Mouse (Mus musculus): ENCODE data around the gene D13Ertd608e.
"Not testable (repeated sequence)": the region's sequence is repeated elsewhere in the genome, so short reads cannot be mapped to it uniquely, and the experiment has no call there.

The D13Ertd608e gene

DNA sequence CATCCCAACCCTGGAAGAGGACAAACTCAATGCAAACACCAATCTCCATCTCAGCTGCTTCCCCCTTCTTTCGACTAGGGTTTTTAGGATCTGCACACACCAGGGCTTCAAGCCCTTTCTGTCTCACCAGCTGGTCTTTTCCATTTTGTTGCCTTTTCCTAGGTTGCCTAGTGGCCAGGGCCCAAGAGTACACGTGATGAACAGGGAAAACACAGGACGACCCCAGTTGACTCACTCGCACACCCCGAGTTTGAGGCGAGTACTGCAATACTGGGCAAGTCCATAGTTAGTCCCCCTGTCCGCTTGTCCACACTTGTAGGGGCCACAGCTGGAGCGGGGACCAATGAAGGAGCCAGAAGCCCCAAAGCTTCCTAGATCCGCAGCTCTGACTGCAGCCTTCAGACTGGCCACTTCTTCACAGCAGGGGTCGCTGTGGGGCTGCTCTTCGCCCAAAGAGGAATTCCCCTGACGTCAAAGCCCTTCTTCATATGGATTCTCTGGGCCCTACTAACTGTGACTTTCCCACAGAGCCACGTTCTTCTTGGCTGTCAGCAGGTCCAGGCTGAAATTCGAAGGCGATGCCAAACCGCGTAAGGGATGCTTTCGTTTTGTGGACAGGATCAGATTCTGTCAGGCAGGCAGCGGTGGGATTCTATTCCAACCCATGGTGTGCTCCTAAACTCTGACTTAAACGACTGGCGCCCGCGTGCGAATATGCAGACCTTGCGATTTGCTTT lies at the start of gene D13Ertd608e:
D13Ertd608e (plus strand) TSS at position 687 of the 737 bp plus-strand sequence.
- peak; percentile 18 to 64 for DNase-seq (ENCODE audit: low spot score in 2 of 2)

- peak; percentile 49 to 72 for DNase-seq (ENCODE audit: low spot score in 2 of 2)
Observed at GRCm38 (mm10) chr13:119789851-119790717, 45.7 kb upstream of the D13Ertd608e start.

DNA sequence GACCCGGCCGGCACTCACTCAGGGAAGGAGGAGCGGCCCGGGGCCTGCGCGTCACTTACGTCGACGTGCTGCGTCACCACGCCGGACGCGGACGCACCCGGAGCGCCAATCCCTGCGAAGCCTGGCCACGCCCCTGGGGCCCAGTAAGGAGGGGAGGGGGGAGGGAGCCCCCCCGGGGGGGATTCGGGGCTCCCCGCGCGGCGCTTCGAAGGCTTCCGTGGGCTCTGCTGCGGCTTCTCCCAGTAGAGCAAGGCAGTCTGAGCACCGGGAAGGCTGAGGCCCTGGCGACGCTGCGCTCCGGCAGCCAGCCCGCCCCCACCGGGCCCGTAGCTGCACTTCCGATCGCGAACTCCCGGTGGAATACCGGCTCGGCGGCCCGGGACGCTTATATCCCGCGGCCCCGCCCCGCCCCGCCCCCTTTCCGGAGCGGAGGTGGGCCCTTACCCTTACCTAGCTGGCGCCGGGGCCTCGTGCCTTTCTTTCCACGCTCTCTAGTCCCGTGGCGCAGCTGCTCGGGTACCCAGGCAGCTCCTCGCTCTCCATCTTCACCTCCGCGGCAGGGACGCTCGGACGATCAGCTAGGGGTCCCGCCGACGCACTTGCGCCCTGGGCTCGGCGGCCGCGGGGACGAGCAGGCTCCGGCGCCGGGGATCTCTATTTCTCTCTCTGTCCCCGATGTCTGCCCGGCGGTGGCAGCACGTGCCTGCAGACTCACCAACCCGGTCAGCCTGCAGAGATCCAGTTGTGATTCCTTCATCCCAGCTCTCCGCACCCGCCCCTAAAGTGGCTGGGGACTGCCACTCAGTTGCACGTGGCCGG lies 44.8 kb upstream of the D13Ertd608e start, which contains the start of gene Zfp131:
Zfp131 (minus strand) TSS at position 129 of the 819 bp plus-strand sequence.
- DNase-seq (ENCODE audit: low spot score in 2 of 2): peak; percentile 92 to 96

GRCm38 (mm10) chr13:119791580-119792135 lies 44.1 kb upstream of the D13Ertd608e start:
- no peak for DNase-seq (ENCODE audit: low spot score in 2 of 2)

DNA sequence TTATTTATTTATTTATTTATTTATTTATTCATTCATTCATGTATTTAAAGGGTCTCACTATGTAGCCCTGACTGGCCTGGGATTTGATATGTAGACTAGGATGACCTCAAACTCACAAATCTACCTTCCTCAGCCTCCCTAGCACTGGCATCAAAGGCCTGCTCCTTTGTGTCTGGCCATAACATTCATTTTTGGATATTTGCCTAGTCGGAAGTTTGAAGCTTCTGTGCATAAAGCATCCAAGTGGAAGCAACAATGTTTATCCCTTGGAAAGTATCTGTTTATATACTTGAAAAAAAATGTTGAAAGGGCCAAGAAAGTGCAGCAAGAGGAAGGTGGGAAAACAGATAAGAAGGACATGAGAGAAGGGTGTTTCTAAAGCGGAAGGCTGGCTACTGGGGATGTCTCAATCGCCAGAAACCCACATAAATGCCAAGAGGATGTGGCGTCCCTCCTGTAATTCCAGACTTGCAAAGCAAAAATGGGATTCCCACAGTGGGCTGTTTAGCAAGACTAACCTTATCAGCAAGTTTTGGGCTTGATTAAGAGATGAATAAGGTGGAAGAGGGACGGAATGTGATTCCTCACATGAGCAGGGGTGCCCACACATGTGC lies 42.9 kb upstream of the D13Ertd608e start:
- DNase-seq (ENCODE audit: low spot score in 2 of 2): no peak

- no peak for DNase-seq (ENCODE audit: low spot score in 2 of 2)
Observed at GRCm38 (mm10) chr13:119797656-119798055, 38.1 kb upstream of the D13Ertd608e start.

- no peak for DNase-seq (ENCODE audit: low spot score in 2 of 2)
Observed at GRCm38 (mm10) chr13:119808937-119809336, 26.9 kb upstream of the D13Ertd608e start.

DNA sequence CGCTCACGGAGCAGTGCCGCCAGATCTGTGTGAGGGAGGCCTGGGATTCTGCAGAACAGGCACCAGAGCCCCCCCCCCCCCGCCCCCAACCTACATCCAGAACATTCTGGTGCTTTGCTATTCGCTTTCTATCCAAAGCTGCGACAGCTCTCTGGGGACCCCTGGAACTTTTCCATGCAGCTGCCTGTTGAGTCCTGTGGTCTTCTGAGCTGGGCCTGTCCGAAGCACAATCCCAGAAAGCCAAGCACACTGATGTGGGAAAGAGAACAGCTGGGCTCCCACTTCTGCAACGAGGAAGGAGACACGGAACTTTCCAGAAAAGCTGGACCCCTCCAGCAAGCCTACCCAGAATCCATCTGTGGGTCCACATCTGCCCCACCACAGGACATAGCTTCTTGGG lies 25.8 kb upstream of the D13Ertd608e start:
- no peak for DNase-seq (ENCODE audit: low spot score in 2 of 2)

DNA sequence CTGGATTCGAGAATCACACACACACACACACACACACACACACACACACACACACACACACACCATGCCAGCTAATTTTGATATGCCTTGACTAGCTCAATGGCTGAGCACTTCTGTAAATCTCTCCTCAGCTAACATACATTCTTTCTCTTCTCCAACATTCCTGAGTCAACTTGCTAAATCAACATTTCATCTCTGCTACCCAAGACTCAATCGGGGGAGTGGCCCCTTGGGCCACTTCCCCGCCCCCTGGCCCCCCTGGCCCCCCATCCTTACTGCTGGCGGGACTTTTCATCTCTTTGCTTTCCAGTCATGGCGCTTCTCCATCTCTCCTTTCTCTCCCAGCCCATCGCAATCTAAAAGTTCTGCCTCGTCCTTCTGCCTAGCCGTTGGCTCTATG lies 19.0 kb upstream of the D13Ertd608e start:
- DNase-seq (ENCODE audit: low spot score in 2 of 2): no peak

DNA sequence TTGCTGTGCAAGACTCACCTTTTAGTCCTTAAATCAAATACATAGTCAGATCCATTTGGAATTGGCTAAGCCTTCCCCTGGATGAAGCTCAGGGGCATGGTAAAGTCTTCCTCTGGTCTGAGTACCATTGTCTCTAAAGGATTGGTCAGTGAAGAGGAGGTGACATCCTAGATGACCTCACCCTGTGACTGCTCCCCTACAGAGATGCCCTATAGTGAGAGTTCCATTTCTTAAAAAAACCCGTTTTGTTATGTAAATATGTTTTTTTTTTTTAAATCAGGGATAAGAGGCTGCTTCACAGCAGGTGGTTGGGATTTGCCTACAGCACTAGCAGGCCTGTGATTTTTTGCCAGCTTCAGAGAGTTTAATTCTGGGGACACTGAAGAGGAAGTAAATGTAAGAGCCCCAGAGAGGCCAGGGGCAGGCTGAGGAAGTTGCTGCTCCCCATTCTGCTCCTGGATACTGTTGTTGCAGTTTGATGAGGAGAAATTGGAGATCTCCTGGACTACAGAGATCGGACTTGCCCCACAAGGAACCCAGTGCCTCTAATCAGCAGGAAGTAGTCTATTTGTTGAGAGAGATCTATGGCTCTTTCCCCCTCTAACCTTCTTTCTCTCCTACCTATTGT lies 18.1 kb upstream of the D13Ertd608e start:
- DNase-seq (ENCODE audit: low spot score in 2 of 2): no peak

GRCm38 (mm10) chr13:119830116-119830515 lies 5.7 kb upstream of the D13Ertd608e start, which contains the start of gene AF067063:
TSS of gene AF067063 (minus strand) at chr13:119830216.
- not testable (repeated sequence) for DNase-seq (ENCODE audit: low spot score in 2 of 2)

DNA sequence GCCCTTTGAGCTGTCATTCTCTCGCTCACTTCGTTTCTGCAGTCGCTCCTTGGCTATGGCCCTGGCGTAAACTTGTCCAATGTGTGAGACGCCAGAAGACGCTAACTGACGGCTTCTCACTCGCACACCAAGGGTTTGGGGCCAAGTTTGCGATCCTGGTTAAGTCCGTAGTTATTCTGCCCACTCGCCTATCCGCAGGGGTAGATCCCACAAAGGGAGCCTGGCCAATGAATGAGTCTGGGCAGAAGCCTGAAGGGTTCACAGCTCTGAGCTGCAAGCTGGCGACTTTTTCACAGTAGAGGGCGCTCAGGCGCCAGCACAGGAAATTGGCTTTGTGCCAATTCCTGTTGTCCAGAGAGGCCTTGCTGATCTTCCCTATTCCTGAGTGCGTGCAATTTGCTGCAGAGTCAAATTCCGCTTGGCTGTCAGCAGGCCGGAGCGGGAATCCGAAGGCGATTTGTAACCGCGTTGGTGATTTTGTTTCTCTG lies 562 bp downstream of the D13Ertd608e start:
- DNase-seq (ENCODE audit: low spot score in 2 of 2): not testable (repeated sequence)

DNA sequence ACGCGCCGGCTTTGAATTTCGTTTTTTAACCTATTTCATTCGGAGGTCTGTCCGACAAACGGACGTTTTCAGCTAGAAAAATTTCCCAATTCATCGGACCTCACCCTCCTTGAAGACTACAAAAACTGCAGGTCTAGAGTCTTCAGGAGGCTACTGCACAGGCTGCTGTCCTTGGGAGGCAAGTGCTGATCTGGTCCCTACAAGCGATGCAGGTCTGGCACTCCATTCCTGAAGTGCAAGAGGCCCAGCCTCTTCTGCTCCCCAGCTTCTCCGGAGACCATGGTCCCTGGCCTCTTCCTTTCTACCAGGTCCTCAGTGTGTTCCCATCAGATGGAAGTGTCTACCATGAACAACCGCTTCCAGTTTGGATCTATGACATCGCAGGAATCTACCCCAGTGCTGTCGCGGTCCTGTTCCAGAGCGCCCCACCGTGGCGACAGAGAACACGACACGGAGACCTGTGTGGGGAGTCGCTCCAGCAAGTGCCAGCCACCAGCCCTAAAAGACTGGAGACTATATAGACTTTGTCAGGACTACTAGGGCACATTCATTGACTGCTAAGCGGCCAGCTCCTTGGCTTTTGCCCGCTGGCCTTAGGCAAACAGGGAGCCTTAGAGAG lies 2.0 kb downstream of the D13Ertd608e start:
- DNase-seq (ENCODE audit: low spot score in 2 of 2): not testable (repeated sequence)

- not testable (repeated sequence) for DNase-seq (ENCODE audit: low spot score in 2 of 2)
Observed at GRCm38 (mm10) chr13:119839982-119840381, 4.2 kb downstream of the D13Ertd608e start.

GRCm38 (mm10) chr13:119862399-119862798 lies 26.6 kb downstream of the D13Ertd608e start:
- not testable (repeated sequence) for DNase-seq (ENCODE audit: low spot score in 2 of 2)

DNA sequence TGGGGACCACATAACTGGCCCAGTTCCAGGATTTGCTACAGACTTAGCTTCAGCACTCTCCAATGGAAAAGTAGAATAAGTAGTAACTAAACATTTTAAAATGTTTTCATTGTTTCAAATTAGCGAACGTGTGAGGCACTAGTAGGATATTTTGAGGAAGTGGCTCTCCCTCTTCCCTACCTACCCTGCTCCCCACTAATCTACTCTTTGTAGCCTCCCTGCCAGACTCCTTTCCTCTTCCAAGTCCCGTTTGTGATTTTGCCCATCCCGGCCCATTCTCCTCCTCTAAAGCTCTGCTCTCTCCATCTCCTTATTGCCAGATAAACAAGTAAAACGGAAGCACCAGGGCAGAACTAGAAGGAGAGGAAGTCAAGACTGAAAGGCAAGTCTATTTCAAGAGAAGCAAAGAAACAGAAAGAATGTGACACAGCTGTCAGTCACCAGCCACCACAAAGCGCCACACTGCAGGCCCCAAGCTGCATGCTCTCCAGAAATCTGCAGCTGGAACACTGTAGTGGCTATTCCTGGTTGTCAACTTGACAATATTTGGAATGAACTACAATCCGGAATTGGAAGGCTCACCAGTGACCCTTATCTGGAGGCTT lies 28.7 kb downstream of the D13Ertd608e start:
- not testable (repeated sequence) for DNase-seq (ENCODE audit: low spot score in 2 of 2)

DNA sequence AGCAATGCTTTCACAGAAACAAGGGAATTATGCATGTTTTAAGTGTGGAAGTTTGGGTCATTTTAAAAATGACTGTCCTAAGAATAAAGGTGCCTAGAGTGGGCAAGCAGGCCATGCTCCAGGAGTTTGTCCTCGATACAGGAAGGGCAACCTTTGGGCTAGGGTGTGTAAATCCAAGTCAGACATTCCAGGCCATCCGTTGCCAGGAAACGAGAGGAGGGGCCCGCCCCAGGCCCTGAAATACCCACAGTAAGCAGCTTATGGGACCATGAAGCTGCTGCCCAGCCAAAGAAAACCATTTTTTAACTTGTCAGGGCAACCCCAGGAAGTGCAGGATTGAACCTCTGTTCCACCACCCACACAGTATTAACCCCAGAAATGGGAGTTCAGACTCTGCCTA lies 51.1 kb downstream of the D13Ertd608e start:
- DNase-seq (ENCODE audit: low spot score in 2 of 2): not testable (repeated sequence)

GRCm38 (mm10) chr13:119894685-119895084 lies 58.9 kb downstream of the D13Ertd608e start, which contains the start of gene Tcstv1:
TSS of gene Tcstv1 (minus strand) at chr13:119894785.
- not testable (repeated sequence) for DNase-seq (ENCODE audit: low spot score in 2 of 2)
